Mouse (Mus musculus) cerebellum, adult 11-12 months (tissue): ENCODE measurements at regions not wholly inside any gene's neighbourhood (a gene's known extent, or its start where the extent isn't known, plus 50 kb on each side); places are given as distances from the start of the nearest gene placed in this dataset.

Experiments used
- DNase-seq: peaks from one replicate; pipeline ENCODE4 v3.0.0; 2022

- DNase-seq: no peak
These were observed 1351.9 kb upstream of the Zeb2 start for GRCm38 (mm10) chr2:46468936-46469629.

GRCm38 (mm10) chr2:46465389-46465788 is 1348.2 kb upstream of the Zeb2 start:
- no peak for DNase-seq

- no peak for DNase-seq
These were observed 1347.7 kb upstream of the Zeb2 start for GRCm38 (mm10) chr2:46464913-46465312.

- no peak for DNase-seq
These were observed 1345.5 kb upstream of the Zeb2 start for GRCm38 (mm10) chr2:46462670-46463069.

GRCm38 (mm10) chr2:46450698-46451097 is 1333.5 kb upstream of the Zeb2 start:
- DNase-seq: no peak

GRCm38 (mm10) chr2:46445306-46445705 is 1328.1 kb upstream of the Zeb2 start:
- no peak for DNase-seq

GRCm38 (mm10) chr2:46443686-46444180 is 1326.5 kb upstream of the Zeb2 start:
- no peak for DNase-seq

GRCm38 (mm10) chr2:46443061-46443685 is 1326.0 kb upstream of the Zeb2 start:
- no peak for DNase-seq

GRCm38 (mm10) chr2:46442576-46442975 is 1325.4 kb upstream of the Zeb2 start:
- no peak for DNase-seq

- DNase-seq: no peak
These were observed 1324.7 kb upstream of the Zeb2 start for GRCm38 (mm10) chr2:46441927-46442326.

- DNase-seq: no peak
These were observed 1324.2 kb upstream of the Zeb2 start for GRCm38 (mm10) chr2:46441348-46441747.

GRCm38 (mm10) chr2:46440038-46440437 is 1322.8 kb upstream of the Zeb2 start:
- no peak for DNase-seq

GRCm38 (mm10) chr2:46418281-46418680 is 1301.1 kb upstream of the Zeb2 start:
- no peak for DNase-seq

- DNase-seq: no peak
These were observed 1285.3 kb upstream of the Zeb2 start for GRCm38 (mm10) chr2:46402373-46403114.

GRCm38 (mm10) chr2:46394161-46394560 is 1277.0 kb upstream of the Zeb2 start:
- DNase-seq: no peak

GRCm38 (mm10) chr2:46372847-46373461 is 1255.8 kb upstream of the Zeb2 start:
- no peak for DNase-seq

GRCm38 (mm10) chr2:46371755-46372154 is 1254.6 kb upstream of the Zeb2 start:
- DNase-seq: no peak

GRCm38 (mm10) chr2:46370949-46371348 is 1253.8 kb upstream of the Zeb2 start:
- no peak for DNase-seq

- DNase-seq: no peak
These were observed 1251.7 kb upstream of the Zeb2 start for GRCm38 (mm10) chr2:46368882-46369281.

GRCm38 (mm10) chr2:46366135-46366485 is 1248.9 kb upstream of the Zeb2 start:
- DNase-seq: no peak

GRCm38 (mm10) chr2:46365428-46366134 is 1248.4 kb upstream of the Zeb2 start:
- DNase-seq: no peak

GRCm38 (mm10) chr2:46360049-46360712 is 1243.0 kb upstream of the Zeb2 start:
- DNase-seq: no peak
